Mouse (Mus musculus) kidney, adult 2 months (tissue): ENCODE data around the gene Shank2.

ENCODE experiments used
- CTCF ChIP-seq: fragments of 200-500 bp; conservative IDR thresholded peaks from 2 replicates; pipeline ENCODE4 v1.5.1; 2011; ENCODE audit warnings: low read depth, mild to moderate bottlenecking, control low read depth, low read length, moderate library complexity, mixed read lengths; ENCODE audit not compliant: insufficient read depth, insufficient read length
- POLR2A ChIP-seq: fragments of 200-500 bp; IDR thresholded peaks from one replicate; pipeline ENCODE4 v1.6.1; 2011; ENCODE audit warnings: low read depth, low read length, control low read depth

DNA sequence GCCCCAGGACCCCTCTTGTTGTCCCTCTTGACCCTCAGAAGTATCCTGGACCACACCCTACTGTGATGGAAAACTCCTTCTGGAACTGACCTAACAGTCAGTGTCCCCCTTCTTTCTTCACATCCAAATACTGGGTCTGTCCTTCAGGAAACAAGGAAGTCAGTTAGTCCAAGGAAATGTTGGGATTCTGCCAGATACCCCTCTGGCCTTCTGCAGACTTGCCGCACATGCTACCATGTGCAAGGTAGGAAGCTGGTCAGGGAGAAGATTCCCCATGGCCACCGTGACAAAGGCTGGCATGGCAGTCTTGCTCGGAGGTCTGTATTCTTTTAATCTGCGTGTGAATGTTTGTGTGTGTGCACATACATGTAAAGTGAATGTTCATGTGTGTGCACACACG lies 337.0 kb downstream of the Shank2 start:
- no peak for TF ChIP-seq CTCF
- no peak for TF ChIP-seq POLR2A
